Comparison of ENCODE assay signal across 11 mouse cellular contexts in genomic region chr1:193336122-193337017, GRCm38 (mm10). TPM values are rescaled to one million over a fixed set of nuclear protein-coding genes. Genes with fewer than 3 reads are reported as not detected.
DNase-seq lines count a peak whose midpoint lies in the region; ATAC-seq and TF ChIP-seq lines count a peak whose summit lies in the region.
"Had no signal": no experiment of that assay in that cellular context is flagged by ENCODE, and none has a peak within 500 bp of the region (broad histone marks: within the 10 kb centered on the region; RNA-seq: fewer than 3 reads in every experiment).

No protein-coding gene starts in this region.

- H3K9me3 ChIP-seq in kidney, embryonic 16.5 days (ENCODE audit: low read length), result no peaks in the 10 kb centered on the region
- no peaks in the 10 kb centered on the region for H3K9me3 ChIP-seq in kidney, embryonic 14.5 days (ENCODE audit: control insufficient read depth, low read length)
- H3K9me3 ChIP-seq in intestine, embryonic 16.5 days (ENCODE audit: control insufficient read depth, low read length), result no peaks in the 10 kb centered on the region
- H3K9me3 ChIP-seq: G1E; liver, embryonic 15.5 days had no signal

- no peaks in the 10 kb centered on the region for H3K36me3 ChIP-seq in kidney, embryonic 16.5 days (ENCODE audit: insufficient read depth, low read length)
- H3K36me3 ChIP-seq in kidney, embryonic 14.5 days (ENCODE audit: control insufficient read depth, insufficient read depth, low read length), result no peaks in the 10 kb centered on the region
- no peaks in the 10 kb centered on the region for H3K36me3 ChIP-seq in heart, adult 2 months (ENCODE audit: control insufficient read depth, insufficient read depth, low read length)
- no peaks in the 10 kb centered on the region for H3K36me3 ChIP-seq in intestine, embryonic 16.5 days (ENCODE audit: control insufficient read depth, insufficient read depth, low read length)
- H3K36me3 ChIP-seq: G1E; liver, embryonic 15.5 days had no signal

- H3K4me1 ChIP-seq in kidney, embryonic 16.5 days (ENCODE audit: insufficient read depth, low read length), result no peaks in the 10 kb centered on the region
- H3K4me1 ChIP-seq in kidney, embryonic 14.5 days (ENCODE audit: control insufficient read depth, insufficient read depth, low read length), result no peaks in the 10 kb centered on the region
- H3K4me1 ChIP-seq in heart, adult 2 months (ENCODE audit: control insufficient read depth, insufficient read depth, low read length), result peaks cover 5% of the 10 kb centered on the region
- no peaks in the 10 kb centered on the region; the same call in 1 of the 2 replicates for H3K4me1 ChIP-seq in intestine, embryonic 16.5 days (ENCODE audit: control insufficient read depth, insufficient read depth, low read length)
- H3K4me1 ChIP-seq: liver, embryonic 15.5 days had no signal

- peak; percentile 41; the same call in 1 of the 2 replicates for TF ChIP-seq EP300 in heart, adult 2 months (IDR thresholded peaks at IDR 0.05; ENCODE audit: insufficient read depth, low read depth, low read length)

- WGBS in kidney, embryonic 16.5 days, result 77% methylated on average over 7 of the region's 7 CpGs
- 70% methylated on average over 7 of the region's 7 CpGs for whole genome bisulfite sequencing in kidney, embryonic 14.5 days
- WGBS in heart, adult 2 months, result 55% methylated on average over 7 of the region's 7 CpGs
- 85% methylated on average over 7 of the region's 7 CpGs for WGBS in intestine, embryonic 16.5 days

- peak; percentile 25 for DNase-seq in brain, embryonic 14.5 days (ENCODE audit: low read depth)
- peak; percentile 58 to 81 for DNase-seq in heart, adult 2 months
- peak; percentile 64 for DNase-seq in layer of hippocampus, adult 9-11 months
- DNase-seq in urinary bladder, adult 2 months (ENCODE audit: low spot score), result no peak
- no peak for DNase-seq in kidney, postnatal 10 days
- DNase-seq: right cerebral cortex, postnatal 25 days had no signal

- H3K27me3 ChIP-seq in kidney, embryonic 16.5 days (ENCODE audit: insufficient read depth, low read length), result no peaks in the 10 kb centered on the region
- H3K27me3 ChIP-seq in kidney, embryonic 14.5 days (ENCODE audit: control insufficient read depth, insufficient read depth, low read length), result no peaks in the 10 kb centered on the region
- H3K27me3 ChIP-seq in heart, adult 2 months (ENCODE audit: control insufficient read depth, insufficient read depth, low read length), result no peaks in the 10 kb centered on the region
- no peaks in the 10 kb centered on the region for H3K27me3 ChIP-seq in intestine, embryonic 16.5 days (replicated peaks; ENCODE audit: control insufficient read depth, insufficient read depth, low read length)
- H3K27me3 ChIP-seq: liver, embryonic 15.5 days had no signal

- H3K27ac ChIP-seq in kidney, embryonic 16.5 days (ENCODE audit: low read length), result no peak overlapping the region
- no peak overlapping the region for H3K27ac ChIP-seq in kidney, embryonic 14.5 days (ENCODE audit: low read depth, low read length)
- peak overlapping the region; percentile 85 for H3K27ac ChIP-seq in heart, adult 2 months
- no peak overlapping the region for H3K27ac ChIP-seq in intestine, embryonic 16.5 days (ENCODE audit: low read length)
- H3K27ac ChIP-seq: liver, embryonic 15.5 days had no signal

- no peak overlapping the region for H3K9ac ChIP-seq in kidney, embryonic 16.5 days (replicated peaks; ENCODE audit: low read length)
- H3K9ac ChIP-seq in kidney, embryonic 14.5 days (ENCODE audit: low read depth, low read length), result no peak overlapping the region
- H3K9ac ChIP-seq in heart, adult 2 months (ENCODE audit: low read depth, low read length), result no peak overlapping the region
- H3K9ac ChIP-seq in intestine, embryonic 16.5 days (ENCODE audit: low read depth, low read length), result no peak overlapping the region
- H3K9ac ChIP-seq: liver, embryonic 15.5 days had no signal

- no peaks in the 10 kb centered on the region for H3K79me2 ChIP-seq in heart, adult 2 months (replicated peaks; ENCODE audit: control insufficient read depth, insufficient read depth, low read length)

- H3K4me3 ChIP-seq in kidney, embryonic 16.5 days (ENCODE audit: low read length), result no peak overlapping the region
- H3K4me3 ChIP-seq in kidney, embryonic 14.5 days (ENCODE audit: low read length), result no peak overlapping the region
- H3K4me3 ChIP-seq in heart, adult 2 months, result no peak overlapping the region
- H3K4me3 ChIP-seq in intestine, embryonic 16.5 days (ENCODE audit: low read length), result no peak overlapping the region
- H3K4me3 ChIP-seq: liver, embryonic 15.5 days had no signal

- TF ChIP-seq POLR2A in brain, embryonic 14.5 days (IDR thresholded peaks at IDR 0.05; ENCODE audit: borderline replicate concordance, extremely low read depth, insufficient read depth, insufficient read length, poor library complexity, severe bottlenecking), result no peak
- TF ChIP-seq POLR2A in heart, adult 2 months (IDR thresholded peaks at IDR 0.05; ENCODE audit: insufficient read depth, low read depth, low read length), result 0 out of 2 replicates have a peak, but pooled peaks have one; percentile 32

- intact Hi-C loops in heart, adult 2 months (cut with DNase I), result no loop called here

- no peak for TF ChIP-seq CTCF in brain, embryonic 14.5 days (IDR thresholded peaks at IDR 0.05; ENCODE audit: borderline replicate concordance, extremely low read depth, insufficient read depth, insufficient read length)
- no peak for TF ChIP-seq CTCF in heart, adult 2 months (IDR thresholded peaks at IDR 0.05)

- ATAC-seq in kidney, embryonic 16.5 days (ENCODE audit: low FRiP score, low TSS enrichment), result 0 out of 2 replicates have a peak, but pooled peaks have one; percentile 7
- no peak for ATAC-seq in kidney, embryonic 14.5 days (ENCODE audit: low FRiP score, low TSS enrichment)
- ATAC-seq in intestine, embryonic 16.5 days, result no peak

- no peak overlapping the region for H3K4me2 ChIP-seq in kidney, embryonic 16.5 days (replicated peaks; ENCODE audit: low read depth, low read length)
- no peak overlapping the region for H3K4me2 ChIP-seq in kidney, embryonic 14.5 days (replicated peaks; ENCODE audit: low read depth, low read length)
- no peak overlapping the region for H3K4me2 ChIP-seq in intestine, embryonic 16.5 days (ENCODE audit: low read depth, low read length)
- H3K4me2 ChIP-seq: liver, embryonic 15.5 days had no signal

RNA-seq across cellular contexts. Expression of gene Camk1g, which starts 33.7 kb away (rescaled TPM):
- polyA plus RNA-seq in kidney, embryonic 16.5 days (2015; fragmentation: Nextera tagmentation; extraction: Ambion mirVana), result 14.1 and 16.2 TPM in 2 replicates
- 10.2 and 13.4 TPM in 2 replicates for polyA plus RNA-seq in kidney, embryonic 14.5 days (2014; fragmentation: Nextera tagmentation; extraction: Ambion mirVana)
- 40.8 and 47.3 TPM in 2 replicates for polyA plus RNA-seq in brain, embryonic 14.5 days (2012; rRNA removed)
- total RNA-seq in heart, adult 2 months (2021), result under 1 TPM in 1 of 2 experiments, not detected in 1; 0.16 TPM
- 2.8 and 2.9 TPM in 2 replicates for polyA plus RNA-seq in heart, adult 2 months (2012; rRNA removed)
- 0.44 and 0.48 TPM in 2 replicates for polyA plus RNA-seq in urinary bladder, adult 2 months (2012; rRNA removed)
- 4.7 and 5.2 TPM in 2 replicates for polyA plus RNA-seq in intestine, embryonic 16.5 days (2015; fragmentation: Nextera tagmentation; extraction: Ambion mirVana)
- total RNA-seq: G1E had no signal
- polyA plus RNA-seq: G1E had no signal

Comparison
In these comparisons a context has a peak if more than half of its experiments do, and no peak if none do; other contexts are left out.
1. DNase-seq: peak in brain, embryonic 14.5 days (single experiment), heart, adult 2 months (2 of 2) and layer of hippocampus, adult 9-11 months (single experiment); none in urinary bladder, adult 2 months (single experiment) and kidney, postnatal 10 days (single experiment).